Mouse (Mus musculus): ENCODE data around the gene Dnmbp. TPM values are rescaled to one million over a fixed set of nuclear protein-coding genes. Genes with fewer than 3 reads are reported as not detected.

The Dnmbp gene
- polyA plus RNA-seq, 1 experiment = 12.7 TPM

- Histone ChIP-seq H3K4me3 (ENCODE audit: control insufficient read depth, insufficient read depth, low read length) (no peak overlapping the region), H3K36me3 (ENCODE audit: control insufficient read depth, insufficient read depth, low read length) (no peaks in the 10 kb centered on the region), H3K4me1 (replicated peaks; ENCODE audit: control insufficient read depth, insufficient read depth, low read length) (no peaks in the 10 kb centered on the region), H3K27me3 (ENCODE audit: control insufficient read depth, insufficient read depth, low read length) (no peaks in the 10 kb centered on the region), H3K27ac (ENCODE audit: control insufficient read depth, insufficient read depth, low read length) (no peak overlapping the region)
- no peak for TF ChIP-seq CTCF (IDR thresholded peaks at IDR 0.05; ENCODE audit: borderline replicate concordance, control insufficient read depth, extremely low read depth, insufficient read depth, low read length, poor library complexity)
- no peak for TF ChIP-seq POLR2A (IDR thresholded peaks at IDR 0.05; ENCODE audit: control insufficient read depth, extremely low read depth, insufficient read depth, low read length, poor library complexity)
- WGBS = 89% methylated on average over 5 of the region's 5 CpGs
- DNase-seq = no peak
Observed at GRCm38 (mm10) chr19:43895951-43896350, 44.0 kb downstream of the Dnmbp start.

GRCm38 (mm10) chr19:43894821-43895220, 45.2 kb downstream of the Dnmbp start:
- DNase-seq = no peak
- WGBS = 94% methylated on average over 9 of the region's 9 CpGs
- TF ChIP-seq POLR2A (IDR thresholded peaks at IDR 0.05; ENCODE audit: control insufficient read depth, extremely low read depth, insufficient read depth, low read length, poor library complexity) (no peak), CTCF (IDR thresholded peaks at IDR 0.05; ENCODE audit: borderline replicate concordance, control insufficient read depth, extremely low read depth, insufficient read depth, low read length, poor library complexity) (no peak)
- Histone ChIP-seq H3K4me3 (ENCODE audit: control insufficient read depth, insufficient read depth, low read length) (no peak overlapping the region), H3K4me1 (replicated peaks; ENCODE audit: control insufficient read depth, insufficient read depth, low read length) (no peaks in the 10 kb centered on the region), H3K27ac (ENCODE audit: control insufficient read depth, insufficient read depth, low read length) (no peak overlapping the region), H3K27me3 (ENCODE audit: control insufficient read depth, insufficient read depth, low read length) (no peaks in the 10 kb centered on the region), H3K36me3 (ENCODE audit: control insufficient read depth, insufficient read depth, low read length) (no peaks in the 10 kb centered on the region)

GRCm38 (mm10) chr19:43894070-43894469, 45.9 kb downstream of the Dnmbp start:
- Histone ChIP-seq H3K4me1 (replicated peaks; ENCODE audit: control insufficient read depth, insufficient read depth, low read length) (no peaks in the 10 kb centered on the region), H3K27me3 (ENCODE audit: control insufficient read depth, insufficient read depth, low read length) (no peaks in the 10 kb centered on the region), H3K27ac (ENCODE audit: control insufficient read depth, insufficient read depth, low read length) (no peak overlapping the region), H3K36me3 (ENCODE audit: control insufficient read depth, insufficient read depth, low read length) (no peaks in the 10 kb centered on the region), H3K4me3 (ENCODE audit: control insufficient read depth, insufficient read depth, low read length) (no peak overlapping the region)
- 92% methylated on average over 7 of the region's 7 CpGs for WGBS
- TF ChIP-seq POLR2A (IDR thresholded peaks at IDR 0.05; ENCODE audit: control insufficient read depth, extremely low read depth, insufficient read depth, low read length, poor library complexity) = no peak
- no peak for DNase-seq

GRCm38 (mm10) chr19:43890487-43890886, 49.5 kb downstream of the Dnmbp start:
- DNase-seq = no peak
- Histone ChIP-seq H3K27ac (ENCODE audit: control insufficient read depth, insufficient read depth, low read length) (no peak overlapping the region; the same call in 1 of the 2 replicates), H3K4me1 (replicated peaks; ENCODE audit: control insufficient read depth, insufficient read depth, low read length) (no peaks in the 10 kb centered on the region), H3K4me3 (ENCODE audit: control insufficient read depth, insufficient read depth, low read length) (no peak overlapping the region), H3K27me3 (ENCODE audit: control insufficient read depth, insufficient read depth, low read length) (no peaks in the 10 kb centered on the region), H3K36me3 (ENCODE audit: control insufficient read depth, insufficient read depth, low read length) (no peaks in the 10 kb centered on the region)
- TF ChIP-seq POLR2A (IDR thresholded peaks at IDR 0.05; ENCODE audit: control insufficient read depth, extremely low read depth, insufficient read depth, low read length, poor library complexity) = no peak
- TF ChIP-seq CTCF (IDR thresholded peaks at IDR 0.05; ENCODE audit: borderline replicate concordance, control insufficient read depth, extremely low read depth, insufficient read depth, low read length, poor library complexity) = no peak
- WGBS = 89% methylated on average over 5 of the region's 5 CpGs

- H3K36me3 ChIP-seq (ENCODE audit: control insufficient read depth, insufficient read depth, low read length) = no peaks in the 10 kb centered on the region
- 87% methylated on average over 2 of the region's 2 CpGs for WGBS
- no peaks in the 10 kb centered on the region for H3K27me3 ChIP-seq (ENCODE audit: control insufficient read depth, insufficient read depth, low read length)
- no peaks in the 10 kb centered on the region for H3K4me1 ChIP-seq (replicated peaks; ENCODE audit: control insufficient read depth, insufficient read depth, low read length)
- no peak for DNase-seq
- no peak overlapping the region for H3K27ac ChIP-seq (ENCODE audit: control insufficient read depth, insufficient read depth, low read length)
- TF ChIP-seq CTCF (IDR thresholded peaks at IDR 0.05; ENCODE audit: borderline replicate concordance, control insufficient read depth, extremely low read depth, insufficient read depth, low read length, poor library complexity) (no peak), POLR2A (IDR thresholded peaks at IDR 0.05; ENCODE audit: control insufficient read depth, extremely low read depth, insufficient read depth, low read length, poor library complexity) (no peak)
- no peak overlapping the region for H3K4me3 ChIP-seq (ENCODE audit: control insufficient read depth, insufficient read depth, low read length)
Observed at GRCm38 (mm10) chr19:43887725-43888124, 52.3 kb downstream of the Dnmbp start.

GRCm38 (mm10) chr19:43887242-43887641, 52.7 kb downstream of the Dnmbp start:
- Histone ChIP-seq H3K27me3 (ENCODE audit: control insufficient read depth, insufficient read depth, low read length) (no peaks in the 10 kb centered on the region), H3K4me1 (replicated peaks; ENCODE audit: control insufficient read depth, insufficient read depth, low read length) (no peaks in the 10 kb centered on the region), H3K36me3 (ENCODE audit: control insufficient read depth, insufficient read depth, low read length) (no peaks in the 10 kb centered on the region), H3K4me3 (ENCODE audit: control insufficient read depth, insufficient read depth, low read length) (no peak overlapping the region), H3K27ac (ENCODE audit: control insufficient read depth, insufficient read depth, low read length) (no peak overlapping the region)
- DNase-seq = no peak
- WGBS = 98% methylated on average over 5 of the region's 5 CpGs
- TF ChIP-seq CTCF (IDR thresholded peaks at IDR 0.05; ENCODE audit: borderline replicate concordance, control insufficient read depth, extremely low read depth, insufficient read depth, low read length, poor library complexity) (no peak), POLR2A (IDR thresholded peaks at IDR 0.05; ENCODE audit: control insufficient read depth, extremely low read depth, insufficient read depth, low read length, poor library complexity) (no peak)

GRCm38 (mm10) chr19:43886371-43887099, 53.5 kb downstream of the Dnmbp start:
- TF ChIP-seq CTCF (IDR thresholded peaks at IDR 0.05; ENCODE audit: borderline replicate concordance, control insufficient read depth, extremely low read depth, insufficient read depth, low read length, poor library complexity) = no peak
- no peak for TF ChIP-seq POLR2A (IDR thresholded peaks at IDR 0.05; ENCODE audit: control insufficient read depth, extremely low read depth, insufficient read depth, low read length, poor library complexity)
- Histone ChIP-seq H3K27ac (ENCODE audit: control insufficient read depth, insufficient read depth, low read length) (no peak overlapping the region), H3K36me3 (ENCODE audit: control insufficient read depth, insufficient read depth, low read length) (no peaks in the 10 kb centered on the region)

More at GRCm38 (mm10) chr19:43886371-43887099, 53.5 kb downstream of the Dnmbp start:
- DNase-seq = no peak
- no peaks in the 10 kb centered on the region for H3K4me1 ChIP-seq (replicated peaks; ENCODE audit: control insufficient read depth, insufficient read depth, low read length)
- WGBS = 93% methylated on average over 12 of the region's 12 CpGs
- no peak overlapping the region for H3K4me3 ChIP-seq (ENCODE audit: control insufficient read depth, insufficient read depth, low read length)
- no peaks in the 10 kb centered on the region for H3K27me3 ChIP-seq (ENCODE audit: control insufficient read depth, insufficient read depth, low read length)

All from thymus, adult 2 months (tissue).